Mouse (Mus musculus): ENCODE data around the gene Smim24.

DNA sequence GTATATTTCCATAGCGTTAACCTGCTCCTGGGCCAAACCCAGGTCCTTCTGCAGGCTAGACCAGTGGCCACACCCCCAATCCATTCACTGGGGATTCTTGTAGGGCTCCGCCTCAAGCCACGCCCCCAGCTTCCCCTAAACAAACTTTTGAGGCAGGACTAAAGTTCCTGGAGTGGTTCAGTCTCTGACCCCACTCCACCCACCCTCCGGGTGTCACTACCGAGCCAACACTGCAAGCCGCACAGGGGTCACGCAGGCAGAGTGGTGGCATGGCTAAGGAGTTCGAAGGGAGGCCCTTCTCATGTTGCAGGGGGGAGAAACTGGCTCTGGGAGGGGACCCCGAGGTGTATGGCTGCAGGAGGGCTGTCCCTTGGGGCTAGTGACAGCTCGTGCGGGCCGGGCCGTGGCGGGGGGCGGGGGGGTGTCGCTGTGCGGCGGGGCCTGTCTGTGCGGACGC, 36.8 kb downstream of the Smim24 start:
- TF ChIP-seq EP300 (IDR thresholded peaks at IDR 0.05; ENCODE audit: insufficient read depth, low read depth, low read length) (no peak), POLR2A (IDR thresholded peaks at IDR 0.05; ENCODE audit: insufficient read depth, low read length) (no peak), CTCF (IDR thresholded peaks at IDR 0.05; ENCODE audit: low read depth, low read length) (no peak)

Data from ES-Bruce4 (cell line).